ENCODE assay signal across 13 mouse cellular contexts in the genomic region with DNA sequence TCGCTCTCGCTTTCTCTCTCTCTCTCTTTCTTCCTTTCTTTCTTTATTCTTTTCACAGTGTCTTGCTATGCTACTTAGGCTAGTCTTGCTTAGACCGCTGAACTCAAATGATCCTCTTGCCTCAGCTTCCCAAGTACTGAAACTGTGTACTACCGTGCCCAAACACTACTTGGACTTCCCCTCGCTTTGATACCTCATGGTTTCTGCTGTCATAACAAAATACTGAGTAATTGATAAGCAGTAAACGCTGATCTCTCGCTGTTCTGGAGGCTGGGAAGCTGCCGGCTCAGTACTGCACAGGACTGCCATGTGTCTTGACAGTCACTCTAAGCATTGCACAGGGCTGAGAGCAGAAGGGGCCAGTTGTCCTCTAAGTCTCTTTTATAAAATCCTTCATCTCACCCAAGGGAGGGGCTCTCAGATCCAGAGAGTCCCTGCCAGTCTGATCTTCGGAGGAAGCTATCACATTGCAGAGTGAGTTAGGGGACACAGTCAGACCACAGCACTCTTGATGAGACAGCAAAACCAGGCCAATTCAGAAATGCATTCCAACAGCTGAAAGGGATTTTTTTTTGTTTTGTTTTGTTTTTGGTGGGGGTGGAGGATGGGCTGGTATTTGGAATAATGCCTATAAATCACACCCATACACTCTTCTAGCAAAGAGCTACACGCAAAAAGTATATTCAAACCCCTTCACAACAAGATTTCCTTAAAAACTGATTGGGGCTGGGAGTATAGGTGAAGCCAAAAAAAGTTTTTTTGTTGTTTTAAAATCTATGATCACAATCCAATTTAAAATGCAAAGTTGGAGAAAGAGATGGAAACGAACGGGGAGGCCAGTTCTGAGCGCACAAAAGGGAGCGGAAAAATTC. TPM values are rescaled to one million over a fixed set of nuclear protein-coding genes. Genes with fewer than 3 reads are reported as not detected.
DNase-seq lines count a peak whose midpoint lies in the region; ATAC-seq and TF ChIP-seq lines count a peak whose summit lies in the region.
"Had no signal": no experiment of that assay in that cellular context is flagged by ENCODE, and none has a peak within 500 bp of the region (broad histone marks: within the 10 kb centered on the region; RNA-seq: fewer than 3 reads in every experiment).

No protein-coding gene starts in this region.

- TF ChIP-seq POLR2A in kidney, adult 2 months (IDR thresholded peaks at IDR 0.05; ENCODE audit: low read depth, low read length): no peak

- H3K4me2 ChIP-seq in neural tube, embryonic 12.5 days (replicated peaks): no peak overlapping the region
- no peak overlapping the region for H3K4me2 ChIP-seq in neural tube, embryonic 15.5 days
- H3K4me2 ChIP-seq: liver, embryonic 13.5 days had no signal

- no peak overlapping the region for H3K4me3 ChIP-seq in gastrocnemius, adult 2 months
- no peak overlapping the region for H3K4me3 ChIP-seq in kidney, adult 2 months (ENCODE audit: insufficient read depth, low read depth, low read length)
- no peak overlapping the region for H3K4me3 ChIP-seq in neural tube, embryonic 12.5 days
- no peak overlapping the region for H3K4me3 ChIP-seq in neural tube, embryonic 15.5 days (replicated peaks)
- no peak overlapping the region for H3K4me3 ChIP-seq in left cerebral cortex, adult 2 months
- H3K4me3 ChIP-seq: liver, embryonic 13.5 days had no signal

- 67% methylated on average over 14 of the region's 14 CpGs for WGBS in kidney, adult 2 months
- WGBS in neural tube, embryonic 12.5 days: 50% methylated on average over 14 of the region's 14 CpGs
- WGBS in neural tube, embryonic 15.5 days: 52% methylated on average over 14 of the region's 14 CpGs

- no peaks in the 10 kb centered on the region for H3K27me3 ChIP-seq in kidney, adult 2 months (replicated peaks; ENCODE audit: control insufficient read depth, insufficient read depth, low read length)
- H3K27me3 ChIP-seq in neural tube, embryonic 12.5 days (replicated peaks): no peaks in the 10 kb centered on the region
- no peaks in the 10 kb centered on the region for H3K27me3 ChIP-seq in neural tube, embryonic 15.5 days (replicated peaks)
- H3K27me3 ChIP-seq: liver, embryonic 13.5 days had no signal

- TF ChIP-seq CTCF in gastrocnemius, adult 2 months (IDR thresholded peaks at IDR 0.05): no peak
- no peak for TF ChIP-seq CTCF in kidney, adult 2 months (conservative IDR thresholded peaks at IDR 0.05; ENCODE audit: insufficient read depth, insufficient read length, low read depth, low read length)
- TF ChIP-seq CTCF in left cerebral cortex, adult 2 months (IDR thresholded peaks at IDR 0.05): no peak

- intact Hi-C loops in gastrocnemius, adult 2 months (cut with DNase I): no loop called here
- intact Hi-C loops in left cerebral cortex, adult 2 months (cut with DNase I): no loop called here

- peak overlapping the region; percentile 58 for H3K27ac ChIP-seq in gastrocnemius, adult 2 months
- H3K27ac ChIP-seq in kidney, adult 2 months (ENCODE audit: insufficient read depth, low read depth, low read length): peak overlapping the region; percentile 74
- H3K27ac ChIP-seq in neural tube, embryonic 12.5 days: no peak overlapping the region
- H3K27ac ChIP-seq in neural tube, embryonic 15.5 days (replicated peaks): no peak overlapping the region
- no peak overlapping the region for H3K27ac ChIP-seq in left cerebral cortex, adult 2 months

- H3K9me3 ChIP-seq in neural tube, embryonic 12.5 days: no peaks in the 10 kb centered on the region
- no peaks in the 10 kb centered on the region for H3K9me3 ChIP-seq in neural tube, embryonic 15.5 days (replicated peaks)
- H3K9me3 ChIP-seq: liver, embryonic 13.5 days had no signal

- 0 out of 2 replicates have a peak, but pooled peaks have one; percentile 34 for ATAC-seq in neural tube, embryonic 12.5 days (ENCODE audit: low FRiP score, low read depth)
- ATAC-seq in neural tube, embryonic 15.5 days (ENCODE audit: low FRiP score): no peak
- ATAC-seq: intestine, embryonic 16.5 days had no signal

- no peak for DNase-seq in gastrocnemius, adult 2 months
- DNase-seq in gastrocnemius, postnatal 4 days (ENCODE audit: low spot score in 2 of 2): no peak
- DNase-seq in kidney, adult 2 months: no peak
- no peak for DNase-seq in kidney, adult 18-20 months
- no peak for DNase-seq in layer of hippocampus, postnatal 10 days (ENCODE audit: low spot score in 2 of 2)
- no peak for DNase-seq in left cerebral cortex, adult 2 months (ENCODE audit: extremely low spot score in 1 of 2, low spot score in 2 of 2)
- DNase-seq: cerebellum, adult 11-12 months; gastrocnemius, postnatal 10 days; liver, embryonic 13.5 days; right cerebral cortex, adult 18-20 months had no signal

- H3K4me1 ChIP-seq in kidney, adult 2 months (ENCODE audit: control insufficient read depth, insufficient read depth, low read length): peaks cover 20% of the 10 kb centered on the region
- H3K4me1 ChIP-seq in neural tube, embryonic 12.5 days: peaks cover 3% of the 10 kb centered on the region; the same call in 1 of the 2 replicates
- H3K4me1 ChIP-seq in neural tube, embryonic 15.5 days: no peaks in the 10 kb centered on the region
- H3K4me1 ChIP-seq: liver, embryonic 13.5 days had no signal

- H3K36me3 ChIP-seq in kidney, adult 2 months (ENCODE audit: control insufficient read depth, insufficient read depth, low read length): no peaks in the 10 kb centered on the region
- H3K36me3 ChIP-seq in neural tube, embryonic 12.5 days: no peaks in the 10 kb centered on the region
- H3K36me3 ChIP-seq in neural tube, embryonic 15.5 days: no peaks in the 10 kb centered on the region
- H3K36me3 ChIP-seq: liver, embryonic 13.5 days had no signal

- H3K9ac ChIP-seq in neural tube, embryonic 12.5 days: no peak overlapping the region
- H3K9ac ChIP-seq in neural tube, embryonic 15.5 days (replicated peaks): no peak overlapping the region
- H3K9ac ChIP-seq: liver, embryonic 13.5 days had no signal

RNA-seq across cellular contexts. Expression of a gene that starts 8.7 kb away (rescaled TPM):
- 10 to 100 TPM; 16.5 to 28.2 TPM for total RNA-seq in gastrocnemius, adult 2 months (2021)
- 100 to 1,000 TPM; 194 to 214 TPM for total RNA-seq in gastrocnemius, postnatal 4 days (2021)
- polyA plus RNA-seq in kidney, adult 2 months (2012; rRNA removed): 253 and 268 TPM in 2 replicates
- 909 and 919 TPM in 2 replicates for polyA plus RNA-seq in neural tube, embryonic 12.5 days (2016; fragmentation: Nextera tagmentation; extraction: Ambion mirVana)
- 381 and 465 TPM in 2 replicates for polyA plus RNA-seq in neural tube, embryonic 15.5 days (2015; fragmentation: Nextera tagmentation; extraction: Ambion mirVana)
- 100 to 1,000 TPM; 128 to 134 TPM for total RNA-seq in layer of hippocampus, postnatal 10 days (2021)
- 10 to 100 TPM; 61.0 to 64.7 TPM for total RNA-seq in left cerebral cortex, adult 2 months (2021)

Comparison
In these comparisons a context has a peak if more than half of its experiments do, and no peak if none do; other contexts are left out.
1. H3K27ac ChIP-seq: peak in gastrocnemius, adult 2 months (single experiment) and kidney, adult 2 months (single experiment); none in neural tube, embryonic 12.5 days (single experiment), neural tube, embryonic 15.5 days (single experiment) and left cerebral cortex, adult 2 months (single experiment).